Mouse (Mus musculus) myocyte (in vitro differentiated cells): Measurements from ENCODE around the gene Adipoq.

Source experiments
- CEBPB ChIP-seq: IDR thresholded peaks from 2 replicates; pipeline ENCODE4 v1.6.1; 2011; ENCODE audit warnings: mild to moderate bottlenecking, moderate library complexity; ENCODE audit not compliant: poor library complexity, insufficient read depth, severe bottlenecking
- MAX ChIP-seq: IDR thresholded peaks from one replicate; pipeline ENCODE4 v1.6.1; 2011; ENCODE audit warnings: low read depth, mild to moderate bottlenecking, control low read depth
- MYOD1 ChIP-seq, 3 experiments: IDR thresholded peaks; one replicate each; pipeline ENCODE4 v1.6.1; 2011; ENCODE audit warnings: control low read depth in 2 of 3, low read depth in 2 of 3, mild to moderate bottlenecking in 2 of 3, moderate library complexity in 1 of 3; ENCODE audit not compliant: insufficient read length in 2 of 3, control insufficient read depth in 1 of 3
- MYOG ChIP-seq, 3 experiments: IDR thresholded peaks; one replicate each; pipeline ENCODE4 v1.6.1; 2011; ENCODE audit warnings: control low read depth in 2 of 3, low read depth in 2 of 3, mild to moderate bottlenecking in 2 of 3; ENCODE audit not compliant: insufficient read length in 2 of 3, control insufficient read depth in 1 of 3, insufficient read depth in 1 of 3
- POLR2A ChIP-seq: IDR thresholded peaks from one replicate; pipeline ENCODE4 v1.6.1; 2011; ENCODE audit warnings: low read depth, mild to moderate bottlenecking, control low read depth, moderate library complexity; ENCODE audit not compliant: insufficient read length
- POLR2AphosphoS2 ChIP-seq: IDR thresholded peaks from one replicate; pipeline ENCODE4 v1.6.1; 2011; ENCODE audit warnings: low read depth, control low read depth; ENCODE audit not compliant: insufficient read length
- USF1 ChIP-seq: IDR thresholded peaks from one replicate; pipeline ENCODE4 v1.6.1; 2011; ENCODE audit warnings: low read depth, mild to moderate bottlenecking, control low read depth, moderate library complexity

GRCm38 (mm10) chr16:23145211-23145610 is 1.1 kb upstream of the Adipoq start:
- TF ChIP-seq MYOD1 (IDR thresholded peaks at IDR 0.05; ENCODE audit: control insufficient read depth in 1 of 3, insufficient read length in 2 of 3, low read depth in 2 of 3) (no peak), POLR2A (no peak), POLR2AphosphoS2 (no peak), MYOG (IDR thresholded peaks at IDR 0.05; ENCODE audit: control insufficient read depth in 1 of 3, insufficient read depth in 1 of 3, insufficient read length in 2 of 3, low read depth in 2 of 3) (no peak), MAX (no peak), CEBPB (no peak), USF1 (no peak)
